Comparison of ENCODE assay signal across 9 mouse cellular contexts in the genomic region with DNA sequence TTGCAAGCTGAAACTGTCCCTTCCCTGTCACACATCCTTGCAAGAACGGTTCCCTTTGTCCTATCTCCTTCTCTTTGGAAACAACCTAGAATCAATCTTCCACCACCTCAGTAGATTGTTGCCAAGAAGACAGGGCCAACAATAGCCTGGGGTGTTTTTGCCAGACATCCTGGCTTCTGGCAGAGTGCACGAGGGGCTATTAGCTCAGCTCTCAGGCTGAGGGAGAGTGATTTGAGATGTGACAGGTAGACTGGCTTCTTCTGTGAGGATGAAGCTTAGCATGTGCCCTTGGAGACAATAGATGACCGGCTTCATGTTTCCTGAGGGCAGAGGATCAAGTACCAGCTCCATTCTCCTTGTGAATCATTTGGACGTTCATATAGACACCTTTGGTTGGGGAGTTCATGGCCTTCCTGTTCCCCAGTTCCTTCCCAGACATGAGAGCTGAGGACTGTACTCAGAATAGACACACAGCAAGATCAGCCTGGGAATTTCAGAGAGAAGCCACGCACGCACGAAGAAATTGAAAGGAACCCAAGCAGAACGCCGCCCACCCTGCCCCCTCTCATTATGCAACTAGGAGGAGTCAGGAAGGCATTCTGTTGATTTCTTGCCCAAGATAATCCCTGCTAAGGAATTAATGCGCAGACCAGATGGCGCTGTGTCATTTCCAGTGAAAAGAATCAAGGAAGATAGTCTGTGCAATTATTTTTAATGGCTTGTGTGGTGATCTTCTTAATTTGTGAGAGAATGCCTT.
DNase-seq lines count a peak whose midpoint lies in the region; ATAC-seq lines count a peak whose summit lies in the region.
"Had no signal": no experiment of that assay in that cellular context is flagged by ENCODE, and none has a peak within 500 bp of the region (broad histone marks: within the 10 kb centered on the region; RNA-seq: fewer than 3 reads in every experiment).

No protein-coding gene starts in this region.

- H3K9ac ChIP-seq in heart, embryonic 12.5 days, result no peak overlapping the region
- no peak overlapping the region for H3K9ac ChIP-seq in forebrain, embryonic 14.5 days (ENCODE audit: low read length)
- H3K9ac ChIP-seq in hindbrain, embryonic 16.5 days (ENCODE audit: low read depth, low read length), result no peak overlapping the region
- H3K9ac ChIP-seq: limb, embryonic 15.5 days had no signal

- DNase-seq in heart, adult 11 months, result peak; percentile 97
- peak; percentile 92 for DNase-seq in forebrain, embryonic 14.5 days (ENCODE audit: low spot score)
- DNase-seq in left cerebral cortex, postnatal 14 days (ENCODE audit: low spot score in 2 of 2), result peak; percentile 66 to 73
- peak; percentile 57 for DNase-seq in retina, embryonic 14.5 days (ENCODE audit: low spot score)

- no peak for ATAC-seq in heart, embryonic 12.5 days (ENCODE audit: insufficient number of reproducible peaks, low FRiP score)
- ATAC-seq in forebrain, embryonic 14.5 days, result peak; percentile 87
- peak; percentile 73 for ATAC-seq in hindbrain, embryonic 16.5 days
- ATAC-seq in erythroblast, adult 5-6 weeks (replicated peaks; ENCODE audit: low FRiP score, poor library complexity, severe bottlenecking), result no peak
- no peak for ATAC-seq in megakaryocyte-erythroid progenitor cell, adult 5-6 weeks (replicated peaks; ENCODE audit: low FRiP score, low TSS enrichment, poor library complexity, severe bottlenecking)

- 71% methylated on average over 11 of the region's 11 CpGs for WGBS in heart, embryonic 12.5 days
- 19% methylated on average over 11 of the region's 11 CpGs for WGBS in forebrain, embryonic 14.5 days
- 22% methylated on average over 11 of the region's 11 CpGs for WGBS in hindbrain, embryonic 16.5 days

- H3K4me3 ChIP-seq in heart, embryonic 12.5 days, result no peak overlapping the region
- no peak overlapping the region for H3K4me3 ChIP-seq in forebrain, embryonic 14.5 days (ENCODE audit: low read depth, low read length)
- no peak overlapping the region for H3K4me3 ChIP-seq in hindbrain, embryonic 16.5 days (ENCODE audit: low read length)
- H3K4me3 ChIP-seq: limb, embryonic 15.5 days had no signal

- H3K27ac ChIP-seq in heart, embryonic 12.5 days (ENCODE audit: poor library complexity, severe bottlenecking), result no peak overlapping the region
- peak overlapping the region; percentile 90 for H3K27ac ChIP-seq in forebrain, embryonic 14.5 days (ENCODE audit: low read depth, low read length)
- H3K27ac ChIP-seq in hindbrain, embryonic 16.5 days (ENCODE audit: low read depth, low read length), result peak overlapping the region; percentile 65
- H3K27ac ChIP-seq: limb, embryonic 15.5 days had no signal

- no peaks in the 10 kb centered on the region for H3K9me3 ChIP-seq in heart, embryonic 12.5 days (replicated peaks)
- H3K9me3 ChIP-seq in forebrain, embryonic 14.5 days (replicated peaks; ENCODE audit: control insufficient read depth, low read length), result no peaks in the 10 kb centered on the region
- H3K9me3 ChIP-seq in hindbrain, embryonic 16.5 days (ENCODE audit: control insufficient read depth, low read length), result no peaks in the 10 kb centered on the region
- H3K9me3 ChIP-seq: limb, embryonic 15.5 days had no signal

- H3K27me3 ChIP-seq in heart, embryonic 12.5 days (replicated peaks), result no peaks in the 10 kb centered on the region
- no peaks in the 10 kb centered on the region for H3K27me3 ChIP-seq in forebrain, embryonic 14.5 days (replicated peaks; ENCODE audit: control insufficient read depth, insufficient read depth, low read length)
- no peaks in the 10 kb centered on the region for H3K27me3 ChIP-seq in hindbrain, embryonic 16.5 days (replicated peaks; ENCODE audit: control insufficient read depth, insufficient read depth, low read length)
- H3K27me3 ChIP-seq: limb, embryonic 15.5 days had no signal

- H3K36me3 ChIP-seq in heart, embryonic 12.5 days, result peaks cover 75% of the 10 kb centered on the region
- H3K36me3 ChIP-seq in forebrain, embryonic 14.5 days (ENCODE audit: control insufficient read depth, insufficient read depth, low read length), result peaks cover 80% of the 10 kb centered on the region
- H3K36me3 ChIP-seq in hindbrain, embryonic 16.5 days (ENCODE audit: control insufficient read depth, insufficient read depth, low read length), result peaks cover 18% of the 10 kb centered on the region

- H3K4me2 ChIP-seq in heart, embryonic 12.5 days, result no peak overlapping the region
- no peak overlapping the region for H3K4me2 ChIP-seq in forebrain, embryonic 14.5 days (ENCODE audit: low read length)
- no peak overlapping the region for H3K4me2 ChIP-seq in hindbrain, embryonic 16.5 days (ENCODE audit: low read length)
- H3K4me2 ChIP-seq: limb, embryonic 15.5 days had no signal

- intact Hi-C loops in left cerebral cortex, postnatal 14 days (cut with DNase I), result no loop called here

- peaks cover 13% of the 10 kb centered on the region; the same call in 1 of the 2 replicates for H3K4me1 ChIP-seq in heart, embryonic 12.5 days (replicated peaks)
- H3K4me1 ChIP-seq in forebrain, embryonic 14.5 days (ENCODE audit: control insufficient read depth, insufficient read depth, low read length), result peaks cover 19% of the 10 kb centered on the region
- H3K4me1 ChIP-seq in hindbrain, embryonic 16.5 days (ENCODE audit: control insufficient read depth, insufficient read depth, low read depth, low read length), result peaks cover 15% of the 10 kb centered on the region
- H3K4me1 ChIP-seq: limb, embryonic 15.5 days had no signal

Comparison
In these comparisons a context has a peak if more than half of its experiments do, and no peak if none do; other contexts are left out.
1. ATAC-seq: peak in forebrain, embryonic 14.5 days (single experiment) and hindbrain, embryonic 16.5 days (single experiment); none in heart, embryonic 12.5 days (single experiment), erythroblast, adult 5-6 weeks (single experiment) and megakaryocyte-erythroid progenitor cell, adult 5-6 weeks (single experiment).
2. Peak in every context shown above with its lines, with median percentiles within 50 percentile points of each other: DNase-seq.